Mouse (Mus musculus) 3134 (cell line): ENCODE data around the gene Megf6.

ENCODE experiments used
- DNase-seq: peaks from one replicate; pipeline ENCODE4 v3.0.0-alpha.2; 2011; ENCODE audit warnings: low spot score; ENCODE audit not compliant: insufficient read length; ENCODE audit errors: extremely low read depth

Megf6 gene

DNA sequence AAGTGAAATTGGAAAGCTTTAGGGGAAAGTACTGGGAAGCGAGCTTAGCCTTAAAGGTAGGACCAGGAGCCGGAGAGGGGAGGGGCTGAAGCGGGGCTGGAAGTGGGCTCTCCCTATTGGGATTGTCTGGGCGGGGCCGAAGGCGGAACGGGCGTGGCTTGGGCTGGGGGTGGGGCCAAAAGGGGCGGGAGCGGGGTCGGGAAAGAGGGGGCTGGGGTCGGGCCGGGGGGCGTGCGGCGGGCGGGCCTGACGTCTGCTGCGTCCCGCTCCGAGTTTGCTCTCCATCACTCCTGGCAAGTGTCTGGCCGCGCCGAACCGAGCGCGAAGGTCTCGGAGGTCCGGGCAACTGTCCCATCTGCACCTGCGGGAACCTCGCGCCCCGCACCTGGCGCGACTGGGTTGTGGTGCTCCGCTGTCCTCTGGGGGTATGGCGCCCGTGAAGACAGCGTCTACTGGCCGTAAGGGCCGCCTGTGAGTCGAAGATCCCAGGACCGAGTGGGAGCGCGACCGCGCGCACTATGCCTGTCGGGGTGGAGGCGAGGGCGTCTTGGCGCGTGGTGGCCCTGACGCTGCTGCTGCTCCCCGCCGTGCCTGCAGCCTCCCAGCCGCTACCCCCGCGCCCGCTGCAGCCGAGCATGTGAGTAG is at the start of gene Megf6:
Gene Megf6 (plus strand): TSS at position 225 of the 645 bp plus-strand sequence.
- DNase-seq = no peak

DNA sequence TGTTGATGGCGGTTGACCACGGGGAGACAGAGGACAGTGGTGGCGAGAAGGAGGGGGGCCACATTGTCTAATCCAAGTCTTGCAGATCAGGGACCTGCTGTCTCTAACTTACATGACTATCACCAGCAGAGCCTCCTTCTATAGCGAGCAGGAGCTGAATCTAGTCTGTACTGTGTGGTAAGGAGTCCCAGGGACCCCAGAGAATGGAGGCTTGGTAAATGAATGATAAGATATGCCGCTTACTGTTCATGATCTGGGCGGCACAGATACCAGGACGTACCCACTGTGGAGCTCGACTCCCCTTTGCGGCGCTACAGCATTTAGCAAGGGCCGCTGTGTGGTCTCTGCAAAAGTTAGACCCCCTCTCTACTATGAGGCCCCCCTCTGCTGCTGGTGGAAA is 48.7 kb upstream of the Megf6 start:
- DNase-seq = no peak

DNA sequence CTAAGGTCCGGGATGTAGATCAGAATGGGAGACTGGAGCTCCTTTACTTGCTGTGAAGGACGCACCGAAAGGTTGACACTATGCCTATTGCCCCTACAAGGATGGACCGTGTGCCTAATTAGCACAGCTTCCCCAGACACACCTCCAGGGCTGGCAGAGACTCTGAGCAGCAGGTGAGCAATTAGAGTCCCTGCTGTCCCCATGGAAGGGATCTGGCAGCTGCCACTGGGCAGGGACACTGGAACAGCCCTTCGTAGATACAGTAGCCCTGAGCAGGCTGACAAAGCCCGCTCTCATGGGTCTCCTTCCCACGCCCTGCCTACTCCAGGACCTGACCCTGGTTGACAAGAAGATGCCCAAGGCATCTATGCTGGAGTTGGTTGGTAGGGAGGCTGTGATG is 48.2 kb upstream of the Megf6 start:
- no peak for DNase-seq

DNA sequence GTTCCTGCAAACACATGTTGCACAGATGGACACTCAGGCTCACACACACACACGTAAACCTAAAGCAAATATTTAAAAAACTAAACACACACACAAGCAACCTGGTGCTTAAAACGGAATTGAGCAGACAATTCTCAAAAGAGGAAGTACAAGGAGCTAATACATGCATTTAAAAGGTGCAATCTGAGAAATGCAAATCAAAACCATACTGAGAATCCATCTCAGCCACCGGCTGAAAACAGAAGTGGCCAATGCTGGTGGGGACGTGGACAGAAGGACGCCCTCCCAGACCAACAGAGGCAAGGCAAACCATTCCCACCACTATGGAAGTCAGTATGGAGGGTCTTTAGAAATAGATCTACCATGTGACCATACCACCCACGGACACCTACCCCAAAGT is 47.0 kb upstream of the Megf6 start:
- DNase-seq = no peak

DNA sequence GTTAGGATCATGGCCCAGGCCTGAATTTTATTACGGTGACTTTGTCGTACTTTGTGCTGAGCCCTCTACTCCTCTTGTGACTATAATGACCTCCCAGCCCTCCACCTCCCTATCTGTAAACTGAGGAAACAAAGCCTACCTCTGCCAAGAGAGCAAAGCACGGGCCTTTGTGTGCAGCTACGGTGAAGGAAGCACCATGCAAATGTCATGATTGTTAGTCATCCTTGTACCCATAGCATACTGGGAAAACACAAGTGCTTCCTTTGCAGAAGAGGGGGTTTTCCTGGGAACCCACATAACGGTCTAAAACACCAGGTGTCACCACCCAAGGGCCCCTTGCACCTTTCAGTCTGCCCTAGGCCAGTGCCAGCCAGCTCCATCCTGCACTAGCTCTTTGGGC is 45.3 kb upstream of the Megf6 start:
- no peak for DNase-seq

DNA sequence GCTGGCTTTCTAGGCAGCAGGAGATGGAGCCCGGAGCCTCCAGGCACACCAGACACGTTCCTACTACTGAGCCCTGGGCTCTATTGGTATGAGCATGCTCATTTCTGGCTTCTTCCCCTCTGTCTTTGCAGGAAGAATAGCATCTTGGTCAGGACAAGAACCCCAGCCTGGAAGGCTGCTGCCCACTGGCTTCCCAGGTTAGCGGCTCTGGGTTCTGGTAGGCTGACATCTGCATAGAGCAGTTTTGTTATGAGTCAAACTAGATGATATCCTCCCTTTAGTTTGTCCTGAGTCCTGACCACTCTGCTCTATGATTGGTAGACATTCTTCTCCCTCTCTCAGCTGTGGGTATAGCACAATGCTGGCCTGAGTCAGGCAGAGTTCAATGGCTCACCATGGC is 43.3 kb upstream of the Megf6 start:
- DNase-seq = no peak

DNA sequence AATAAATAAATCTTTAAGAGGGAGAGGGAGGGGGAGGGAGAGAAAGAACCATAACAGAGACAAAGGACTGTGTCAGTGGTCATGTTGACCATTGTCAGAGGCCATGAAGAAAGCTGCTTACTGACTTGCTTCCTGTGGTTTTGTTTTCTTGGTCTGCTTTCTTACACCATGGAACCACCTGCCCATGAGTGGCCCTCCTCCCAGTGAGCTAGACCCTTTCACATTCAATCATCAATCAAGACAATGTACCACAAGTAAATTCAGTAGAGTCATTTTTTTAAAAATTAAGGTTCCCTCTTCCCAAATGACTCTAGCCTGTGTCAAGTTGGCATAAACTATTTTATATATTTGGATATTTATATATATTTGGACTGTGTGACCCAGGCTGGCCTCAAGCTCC is 40.6 kb upstream of the Megf6 start:
- DNase-seq = no peak

DNA sequence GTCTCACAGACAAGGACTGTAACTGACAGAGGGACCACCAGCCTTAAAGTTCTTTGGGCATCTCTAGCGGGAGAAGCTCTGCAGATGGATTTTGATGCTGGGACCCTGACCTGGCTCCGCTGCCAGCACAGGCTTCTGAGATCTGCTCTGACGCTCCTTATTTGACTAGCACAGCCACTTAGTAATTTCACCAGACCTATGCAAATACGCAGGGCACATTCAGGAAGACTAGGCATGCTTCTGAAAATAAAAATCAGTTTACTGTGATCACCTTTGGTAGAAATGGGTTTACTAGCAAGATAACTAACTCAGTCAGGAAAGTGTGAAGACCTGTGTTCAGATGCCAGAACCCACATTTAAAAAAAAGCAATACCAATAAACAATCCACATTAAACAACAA is 38.6 kb upstream of the Megf6 start:
- DNase-seq = no peak

DNA sequence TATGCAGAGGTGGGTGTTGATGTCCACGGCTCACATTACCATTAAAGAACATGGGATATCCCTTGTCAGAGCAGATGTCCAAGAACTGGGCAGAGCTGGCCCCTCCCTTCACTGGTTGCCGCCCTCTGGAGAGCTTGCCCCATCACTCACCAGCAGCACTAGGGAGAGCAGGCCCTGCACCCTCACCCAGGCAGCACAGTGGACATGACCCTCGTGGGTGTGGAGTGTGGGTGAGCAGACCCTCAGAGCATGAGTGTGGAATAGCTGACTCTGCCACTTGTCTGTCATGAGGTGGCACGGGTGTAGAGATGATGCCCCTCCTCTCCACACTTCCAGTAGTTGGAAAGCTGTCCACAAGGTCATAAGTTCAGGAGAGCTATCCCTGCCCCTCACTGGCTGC is 35.7 kb upstream of the Megf6 start:
- DNase-seq = no peak

DNA sequence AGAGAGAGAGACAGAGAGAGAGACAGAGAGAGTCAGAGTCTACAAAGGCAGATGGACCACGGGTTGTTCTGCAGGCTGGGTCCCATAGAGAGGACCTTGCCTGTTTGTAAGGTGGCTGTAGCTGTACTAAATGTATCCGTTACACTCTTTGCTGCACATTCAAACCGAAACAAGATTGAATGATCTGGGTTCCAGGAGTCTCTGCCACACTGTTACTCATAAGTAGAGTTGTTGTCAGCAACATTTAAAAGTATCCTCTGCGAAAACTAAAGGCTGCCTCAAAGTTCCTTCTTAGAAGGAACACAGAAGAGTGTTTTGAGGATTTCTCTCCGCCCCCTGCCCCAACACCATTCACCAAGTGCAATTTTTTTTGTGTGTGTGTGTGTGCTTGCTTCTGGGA is 33.4 kb upstream of the Megf6 start:
- DNase-seq = no peak

DNA sequence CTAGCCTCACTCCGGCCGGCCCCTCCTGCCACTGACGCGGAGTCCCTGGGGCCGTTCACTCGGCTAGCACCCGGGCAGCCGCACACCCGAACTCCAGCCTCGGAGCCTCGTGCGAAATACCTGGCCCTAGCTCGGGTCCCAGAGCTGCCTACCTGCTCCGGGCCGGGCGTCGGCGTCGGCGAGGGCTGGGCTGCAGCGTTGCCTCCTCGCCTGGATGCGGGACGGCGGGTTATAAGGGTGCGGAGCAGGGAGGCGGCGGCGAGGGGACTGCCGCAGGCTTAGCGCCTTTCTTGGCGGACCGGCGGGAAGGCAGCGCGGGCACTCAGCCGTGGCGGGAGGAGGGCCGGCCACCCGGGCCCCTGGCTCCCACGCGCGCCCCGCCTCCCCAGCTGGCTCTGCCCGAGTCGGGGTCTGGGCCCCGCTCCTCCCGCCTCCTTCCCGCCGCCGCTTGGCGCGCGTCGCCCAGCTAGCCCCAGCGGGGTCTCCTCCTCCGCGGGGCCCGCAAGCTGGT is 30.8 kb upstream of the Megf6 start:
- DNase-seq = no peak

DNA sequence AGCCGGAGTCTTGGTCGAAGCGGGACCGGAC is 30.5 kb upstream of the Megf6 start, which contains the start of gene Trp73:
Gene Trp73 (minus strand): TSS at position 27 of the 31 bp plus-strand sequence.
- no peak for DNase-seq

DNA sequence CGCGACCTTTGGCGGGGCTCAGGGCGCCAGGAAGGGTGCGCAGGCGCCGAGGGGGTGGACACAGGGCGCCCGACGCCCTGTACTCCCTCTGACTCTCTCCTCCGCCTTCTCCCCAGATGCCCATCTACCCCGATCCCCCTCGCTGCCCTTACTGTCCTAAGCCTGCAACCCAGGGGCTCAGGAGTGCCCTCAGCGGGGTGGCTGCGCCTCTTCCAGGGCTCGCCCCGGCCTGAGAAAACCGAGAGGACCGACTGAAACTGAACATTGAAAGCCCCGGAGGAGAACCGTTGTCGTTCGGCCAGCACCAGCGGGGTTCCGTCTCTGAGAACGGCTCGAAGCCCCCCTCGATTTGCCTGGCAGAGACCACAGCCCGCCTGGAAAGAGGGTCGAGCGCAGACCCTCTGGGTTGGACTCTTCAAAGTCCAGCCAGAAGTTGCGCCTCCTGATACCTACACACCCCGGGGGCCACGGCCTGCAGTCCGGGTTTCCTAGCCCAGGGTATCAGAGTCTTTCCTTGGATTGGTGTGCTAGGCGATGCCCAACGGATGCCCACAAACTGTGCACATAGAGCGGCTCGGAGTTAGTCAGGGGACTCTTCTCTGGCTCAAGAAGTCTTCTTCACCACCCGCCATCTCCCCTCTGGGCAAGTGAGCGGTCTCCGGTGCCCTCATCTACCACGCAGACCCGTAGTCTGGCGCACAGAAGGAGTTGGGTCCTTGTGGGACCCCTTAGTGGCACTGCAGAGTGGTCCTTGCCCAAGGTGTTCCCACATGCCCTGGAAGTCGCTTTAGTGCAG is 30.1 kb upstream of the Megf6 start:
- no peak for DNase-seq

DNA sequence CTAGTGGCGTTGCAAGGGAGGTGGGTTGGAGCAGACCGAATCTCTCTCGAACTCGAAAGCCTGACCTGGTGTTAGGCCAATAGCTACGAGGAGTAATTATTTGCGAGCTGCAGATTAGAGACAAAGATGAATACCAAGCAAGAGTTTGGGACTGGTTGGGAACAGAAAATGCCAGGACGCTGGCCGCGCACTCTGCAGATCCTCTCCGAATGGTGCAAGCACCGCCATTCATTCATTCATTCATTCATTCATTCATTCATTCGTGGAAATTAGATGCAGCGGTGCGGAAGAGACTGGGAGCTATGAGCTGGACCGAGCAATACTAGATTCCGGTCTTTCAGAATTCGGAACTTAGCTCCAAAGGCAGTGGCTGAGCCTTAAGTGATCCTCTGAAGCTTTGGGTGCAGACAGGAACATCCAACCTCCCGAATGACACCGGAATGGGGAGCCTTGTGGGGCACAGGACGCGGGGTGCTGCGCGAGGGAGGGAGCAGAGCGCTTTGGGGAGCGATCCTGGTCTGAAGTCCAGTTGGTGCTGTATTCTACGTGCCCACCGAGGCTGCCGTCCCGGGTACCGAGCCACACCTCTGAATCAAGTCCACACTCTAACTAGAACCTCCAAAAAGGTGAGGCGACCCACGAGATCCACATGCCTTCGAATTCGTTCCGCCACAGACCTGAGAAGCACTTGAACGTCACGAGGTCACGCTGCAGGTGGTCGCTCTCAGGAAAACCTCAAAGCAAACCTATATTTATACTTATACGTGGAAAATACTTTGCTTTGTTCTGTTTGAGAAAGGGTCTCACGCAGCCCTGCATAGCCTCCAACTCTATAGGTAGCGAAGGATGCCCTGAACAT is 29.3 kb upstream of the Megf6 start:
- DNase-seq = no peak

DNA sequence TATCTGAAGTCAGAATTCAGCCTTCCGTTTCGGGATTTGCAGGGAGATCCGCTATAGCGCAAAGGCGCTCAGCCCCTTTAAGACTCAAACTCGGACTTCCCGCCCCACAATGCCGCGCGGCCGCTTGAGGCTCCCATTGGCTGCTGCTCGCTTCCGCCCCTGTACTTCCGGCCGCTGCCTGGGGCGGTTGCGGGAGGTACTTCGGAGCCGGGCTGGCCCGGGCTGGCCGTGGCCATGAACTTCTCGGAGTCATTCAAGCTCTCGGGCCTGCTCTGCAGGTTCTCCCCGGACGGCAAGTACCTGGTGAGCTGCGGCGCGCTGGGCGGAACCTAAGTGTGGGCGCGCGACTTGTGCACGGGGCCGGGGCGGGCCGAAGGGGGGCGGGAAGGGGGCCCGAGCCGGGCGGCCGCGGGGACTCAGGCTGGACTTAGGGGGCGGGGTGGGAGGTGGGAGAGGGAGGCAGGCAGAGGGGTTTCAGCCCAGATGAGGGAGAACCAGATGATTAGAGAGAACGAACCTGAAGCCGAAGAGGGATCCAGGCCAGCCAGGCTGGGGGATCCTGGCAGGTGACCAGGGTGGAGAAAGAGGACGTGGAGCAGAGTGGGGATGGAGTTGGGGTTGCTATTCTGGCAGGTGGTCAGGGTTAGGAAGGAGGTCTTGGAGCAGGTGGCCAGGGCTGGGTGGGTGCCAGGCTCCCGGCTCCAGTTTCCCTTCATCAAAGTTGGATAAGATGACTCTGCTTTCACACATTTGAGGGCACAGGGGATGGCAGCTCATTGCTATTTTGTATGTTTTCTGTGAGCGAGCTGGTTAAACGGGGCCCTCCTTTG is 28.1 kb upstream of the Megf6 start, which contains the start of gene Wrap73:
Gene Wrap73 (plus strand): TSS at position 162 of the 830 bp plus-strand sequence.
- peak; percentile 81 for DNase-seq

DNA sequence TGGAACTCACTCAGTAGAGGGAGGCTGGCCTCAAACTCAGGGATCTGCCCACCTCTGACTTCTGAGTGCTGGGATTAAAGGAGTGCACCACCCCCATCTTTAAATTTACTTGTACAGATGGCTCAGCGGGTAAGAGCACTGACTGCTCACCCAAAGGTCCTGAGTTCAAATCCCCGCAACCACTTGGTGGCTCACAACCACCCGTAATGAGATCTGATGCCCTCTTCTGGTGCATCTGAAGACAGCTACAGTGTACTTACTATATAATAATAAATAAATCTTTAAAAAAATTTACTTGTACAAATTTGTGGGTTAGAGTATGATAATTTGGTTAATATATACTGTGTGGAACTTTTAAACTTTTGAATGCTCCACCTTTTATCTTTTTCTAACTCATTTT is 25.8 kb upstream of the Megf6 start:
- DNase-seq = no peak

DNA sequence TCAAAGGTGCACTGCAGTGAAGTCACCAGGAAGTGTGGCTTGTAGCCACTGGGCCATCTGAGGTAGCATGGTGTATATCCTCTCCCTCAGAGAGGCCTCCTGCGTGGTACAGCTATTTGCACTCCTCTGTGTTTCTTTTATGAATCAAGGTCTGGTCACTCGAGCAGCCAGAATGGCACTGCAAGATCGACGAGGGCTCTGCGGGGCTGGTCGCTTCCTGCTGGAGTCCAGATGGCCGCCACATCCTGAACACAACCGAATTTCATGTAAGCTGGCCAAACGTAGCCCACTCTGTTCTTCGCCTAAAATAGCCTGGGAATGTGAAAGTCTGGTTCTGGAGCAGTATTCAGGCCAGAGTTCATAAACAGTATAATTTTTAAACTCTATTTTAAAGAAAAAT is 24.2 kb upstream of the Megf6 start:
- DNase-seq = no peak

DNA sequence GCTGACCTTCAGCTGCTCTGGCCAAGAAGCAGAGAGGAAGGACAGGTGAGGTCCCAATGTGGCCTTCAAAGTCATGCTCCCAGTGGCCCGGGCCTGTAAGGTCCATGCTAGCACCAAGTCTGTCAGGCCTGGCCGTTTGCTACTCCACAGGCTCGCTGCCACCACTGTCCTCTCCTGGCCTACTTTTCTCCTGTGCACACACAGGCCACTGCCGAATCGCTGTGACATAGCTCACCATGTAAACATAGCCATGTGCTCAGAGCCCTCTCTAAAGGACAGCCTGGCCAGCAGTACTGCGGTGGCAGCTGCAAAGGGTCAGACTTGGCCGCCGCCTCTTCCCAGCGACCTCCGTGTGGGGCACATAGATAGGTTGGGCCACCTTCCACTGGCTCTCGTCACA is 16.4 kb upstream of the Megf6 start:
- DNase-seq = no peak

DNA sequence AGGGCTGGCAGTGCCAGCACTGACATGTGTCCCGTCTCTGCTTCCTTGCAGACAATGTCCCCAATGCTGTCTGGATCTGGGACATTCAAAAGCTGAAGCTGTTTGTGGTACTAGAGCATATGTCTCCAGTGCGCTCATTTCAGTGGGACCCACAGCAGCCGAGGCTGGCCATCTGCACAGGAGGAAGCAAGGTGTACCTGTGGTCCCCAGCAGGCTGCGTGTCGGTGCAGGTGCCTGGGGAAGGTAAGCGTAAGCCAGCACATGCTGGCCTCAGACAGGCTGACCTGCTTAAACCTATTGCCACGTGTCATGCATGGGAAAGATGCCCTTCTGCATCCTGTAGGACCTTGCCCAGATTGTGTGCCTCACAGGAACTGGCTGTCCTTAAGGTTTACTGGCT is 14.5 kb upstream of the Megf6 start:
- no peak for DNase-seq

DNA sequence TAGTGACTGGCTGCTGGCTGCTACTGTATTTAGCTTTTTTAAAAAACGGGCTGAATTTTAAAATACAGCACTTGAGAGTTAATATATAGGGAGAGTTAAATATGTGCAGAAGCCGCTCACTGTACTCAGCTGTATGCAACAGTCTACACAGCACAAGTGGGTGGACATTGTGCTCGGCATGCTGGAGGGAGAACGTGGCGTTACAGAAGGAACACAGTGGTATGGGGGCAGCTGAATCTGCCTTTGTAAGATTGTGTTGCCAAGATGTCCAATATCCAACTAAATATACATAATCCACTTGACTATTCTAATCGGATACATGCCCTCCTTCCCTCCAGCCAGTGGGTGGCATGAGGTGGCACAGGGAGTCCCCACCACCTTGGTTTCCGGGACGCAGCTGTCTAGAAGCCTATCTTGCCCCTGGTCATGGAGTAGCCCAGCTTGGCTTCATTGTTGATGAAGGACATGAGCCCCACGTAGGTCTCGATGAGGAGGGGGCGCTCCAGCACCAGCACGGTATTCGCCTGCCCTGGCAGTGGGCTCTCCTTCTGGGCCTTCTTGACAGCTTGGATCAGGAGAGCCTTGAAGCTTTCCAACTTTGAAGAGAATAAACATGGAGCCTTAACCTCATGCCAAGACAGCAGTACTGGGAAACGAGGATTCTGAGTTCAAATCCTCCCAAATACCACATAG is 12.4 kb upstream of the Megf6 start:
- no peak for DNase-seq
